Mouse (Mus musculus): Measurements from ENCODE around the gene Prune2.

Prune2 gene

GRCm38 (mm10) chr19:17256867-17257266 lies 300.9 kb downstream of the Prune2 start:
- no peak for DNase-seq (ENCODE audit: low spot score in 2 of 2)

- no peak for DNase-seq (ENCODE audit: low spot score in 2 of 2)
Measured at GRCm38 (mm10) chr19:17263181-17263580, 307.3 kb downstream of the Prune2 start.

GRCm38 (mm10) chr19:17263679-17264370 lies 307.9 kb downstream of the Prune2 start:
- no peak for DNase-seq (ENCODE audit: low spot score in 2 of 2)

GRCm38 (mm10) chr19:17264481-17265196 lies 308.7 kb downstream of the Prune2 start:
- no peak for DNase-seq (ENCODE audit: low spot score in 2 of 2)

- DNase-seq (ENCODE audit: low spot score in 2 of 2) = no peak
Measured at GRCm38 (mm10) chr19:17268669-17269068, 312.8 kb downstream of the Prune2 start.

- DNase-seq (ENCODE audit: low spot score in 2 of 2) = no peak
Measured at GRCm38 (mm10) chr19:17271179-17271622, 315.3 kb downstream of the Prune2 start.

GRCm38 (mm10) chr19:17272988-17273387 lies 317.1 kb downstream of the Prune2 start:
- no peak for DNase-seq (ENCODE audit: low spot score in 2 of 2)

All from cerebellum, postnatal 4 days (tissue).